Mouse (Mus musculus) liver, adult 2 months (tissue): ENCODE measurements around the gene 1600014C10Rik. TPM values are rescaled to one million over a fixed set of nuclear protein-coding genes. Genes with fewer than 3 reads are reported as not detected.

Source experiments
- DNase-seq: peaks from one replicate; pipeline ENCODE4 v3.0.0-alpha.2; 2011; ENCODE audit warnings: low read depth, low spot score; ENCODE audit errors: extremely low read depth
- H3K27ac ChIP-seq: fragments of 200-500 bp; replicated peaks from 2 replicates; pipeline ENCODE4 v1.5.1; 2012; ENCODE audit warnings: low read depth, mild to moderate bottlenecking, control low read depth, inconsistent platforms, low read length; ENCODE audit not compliant: insufficient read depth
- H3K27me3 ChIP-seq: fragments of 200-500 bp; 2 replicates; pipeline ENCODE4 v1.6.1; 2012; ENCODE audit warnings: mild to moderate bottlenecking, moderate library complexity, low read length, inconsistent platforms; ENCODE audit not compliant: control insufficient read depth, insufficient read depth
- H3K36me3 ChIP-seq: fragments of 200-500 bp; 2 replicates; pipeline ENCODE4 v1.6.1; 2012; ENCODE audit warnings: low read length, inconsistent platforms; ENCODE audit not compliant: control insufficient read depth, insufficient read depth
- H3K4me1 ChIP-seq: fragments of 200-500 bp; 2 replicates; pipeline ENCODE4 v1.6.1; 2011; ENCODE audit warnings: low read length; ENCODE audit not compliant: control insufficient read depth, insufficient read depth
- H3K4me3 ChIP-seq: fragments of 200-500 bp; 2 replicates; pipeline ENCODE4 v1.5.1; 2011; ENCODE audit warnings: low read depth, mild to moderate bottlenecking, control low read depth, low read length, moderate library complexity; ENCODE audit not compliant: insufficient read depth
- H3K79me2 ChIP-seq: fragments of 200-500 bp; 2 replicates; pipeline ENCODE4 v1.6.1; 2012; ENCODE audit warnings: inconsistent platforms, mild to moderate bottlenecking, low read length, moderate library complexity; ENCODE audit not compliant: control insufficient read depth, insufficient read depth
- H3K9ac ChIP-seq: fragments of 200-500 bp; 2 replicates; pipeline ENCODE4 v1.6.1; 2012; ENCODE audit warnings: low read depth, mild to moderate bottlenecking, control low read depth, inconsistent platforms, low read length
- CTCF ChIP-seq: fragments of 200-500 bp; IDR thresholded peaks from 2 replicates; pipeline ENCODE4 v1.5.1; 2011; ENCODE audit warnings: low read depth, low read length, control low read depth
- POLR2A ChIP-seq: fragments of 200-500 bp; IDR thresholded peaks from 2 replicates; pipeline ENCODE4 v1.6.1; 2011; ENCODE audit warnings: low read length, control low read depth; ENCODE audit not compliant: insufficient read depth; ENCODE audit errors: extremely low read depth
- WGBS: fragments of 180-500 bp; shearing (Covaris S2); methylation state at CpG from one replicate; pipeline ENCODE4 v1.1.7; 2018; 5-methylcytosine and 5-hydroxymethylcytosine counted together
- polyA plus RNA-seq: library from polyadenylated mRNA; depleted of rRNA; stranded (reverse); fragments of >200 nt; gene quantifications from 2 replicates; pipeline ENCODE4 v1.2.3, GENCODE M21; 2012
- total RNA-seq: library from RNA; depleted of rRNA; stranded (reverse); fragments of >200 nt; gene quantifications from 2 replicates; pipeline ENCODE4 v1.2.3, GENCODE M21; 2014

The 1600014C10Rik gene
- total and polyA plus RNA-seq, 2 experiments = 116 to 135 TPM

GRCm38 (mm10) chr7:38187796-38188195 lies 4.8 kb downstream of the 1600014C10Rik start:
- Histone ChIP-seq H3K79me2 (peaks cover 10% of the 10 kb centered on the region; the same call in 1 of the 2 replicates), H3K27me3 (no peaks in the 10 kb centered on the region), H3K4me3 (no peak overlapping the region), H3K4me1 (peaks cover 23% of the 10 kb centered on the region), H3K36me3 (peaks cover 25% of the 10 kb centered on the region), H3K27ac (peak overlapping the region; percentile 32; the same call in 1 of the 2 replicates), H3K9ac (peak overlapping the region; percentile 4; the same call in 1 of the 2 replicates)
- WGBS = 54% methylated on average over 4 of the region's 4 CpGs
- TF ChIP-seq POLR2A (no peak), CTCF (no peak)
- peak; percentile 47 for DNase-seq

GRCm38 (mm10) chr7:38188281-38189075 lies 5.5 kb downstream of the 1600014C10Rik start:
- Histone ChIP-seq H3K79me2 (peaks cover 10% of the 10 kb centered on the region; the same call in 1 of the 2 replicates), H3K27me3 (no peaks in the 10 kb centered on the region), H3K36me3 (peaks cover 29% of the 10 kb centered on the region), H3K4me3 (no peak overlapping the region), H3K27ac (0 out of 2 replicates have a peak overlapping the region, but pooled peaks have one; percentile 5), H3K4me1 (peaks cover 23% of the 10 kb centered on the region), H3K9ac (no peak overlapping the region)
- WGBS = 79% methylated on average over 8 of the region's 8 CpGs
- TF ChIP-seq POLR2A (no peak), CTCF (no peak)
- DNase-seq = no peak

- WGBS = 80% methylated on average over 15 of the region's 15 CpGs
- Histone ChIP-seq H3K4me1 (peaks cover 23% of the 10 kb centered on the region), H3K9ac (no peak overlapping the region), H3K27ac (0 out of 2 replicates have a peak overlapping the region, but pooled peaks have one; percentile 3), H3K36me3 (peaks cover 30% of the 10 kb centered on the region), H3K27me3 (no peaks in the 10 kb centered on the region), H3K79me2 (peaks cover 10% of the 10 kb centered on the region; the same call in 1 of the 2 replicates), H3K4me3 (no peak overlapping the region)
- TF ChIP-seq POLR2A = no peak
- TF ChIP-seq CTCF = no peak
- DNase-seq = no peak
Observed at GRCm38 (mm10) chr7:38189136-38189982, 6.3 kb downstream of the 1600014C10Rik start.

GRCm38 (mm10) chr7:38190056-38190835 lies 7.2 kb downstream of the 1600014C10Rik start:
- H3K4me3 ChIP-seq = no peak overlapping the region
- H3K9ac ChIP-seq = no peak overlapping the region
- DNase-seq = no peak
- no peak overlapping the region for H3K27ac ChIP-seq
- no peaks in the 10 kb centered on the region for H3K27me3 ChIP-seq
- peaks cover 37% of the 10 kb centered on the region for H3K36me3 ChIP-seq
- H3K79me2 ChIP-seq = peaks cover 4% of the 10 kb centered on the region; the same call in 1 of the 2 replicates
- peak; percentile 46; the same call in 1 of the 2 replicates for TF ChIP-seq CTCF
- no peak for TF ChIP-seq POLR2A
- peaks cover 17% of the 10 kb centered on the region for H3K4me1 ChIP-seq
- 93% methylated on average over 8 of the region's 8 CpGs for WGBS

- DNase-seq = no peak
- no peaks in the 10 kb centered on the region for H3K27me3 ChIP-seq
- WGBS = 96% methylated on average over 8 of the region's 8 CpGs
- H3K79me2 ChIP-seq = no peaks in the 10 kb centered on the region; the same call in 1 of the 2 replicates
- no peak overlapping the region for H3K27ac ChIP-seq
- H3K9ac ChIP-seq = no peak overlapping the region
- H3K4me3 ChIP-seq = no peak overlapping the region
- H3K36me3 ChIP-seq = peaks cover 44% of the 10 kb centered on the region
- TF ChIP-seq POLR2A (no peak), CTCF (no peak)
- H3K4me1 ChIP-seq = peaks cover 12% of the 10 kb centered on the region
Observed at GRCm38 (mm10) chr7:38191146-38191545, 8.1 kb downstream of the 1600014C10Rik start.
